Mouse (Mus musculus) heart, adult 2 months (tissue): Measurements from ENCODE around the gene Ddx3x. TPM values are rescaled to one million over a fixed set of nuclear protein-coding genes. Genes with fewer than 3 reads are reported as not detected.
A peak's percentile ranks its signal among the peaks of the same experiment; 100 is the strongest.

Experiments
- DNase-seq, 2 experiments: peaks; one replicate each; pipeline ENCODE4 v3.0.0; 2021
- H3K27ac ChIP-seq: fragments of 200-600 bp; 2 replicates; pipeline ENCODE4 v1.8.1; 2022
- H3K27me3 ChIP-seq: fragments of 200-500 bp; 2 replicates; pipeline ENCODE4 v1.6.1; 2012; ENCODE audit warnings: mild to moderate bottlenecking, low read length, inconsistent platforms, mixed read lengths; ENCODE audit not compliant: control insufficient read depth, insufficient read depth
- H3K36me3 ChIP-seq: fragments of 200-500 bp; 2 replicates; pipeline ENCODE4 v1.6.1; 2012; ENCODE audit warnings: low read length, inconsistent platforms; ENCODE audit not compliant: control insufficient read depth, insufficient read depth
- H3K4me1 ChIP-seq: fragments of 200-500 bp; 2 replicates; pipeline ENCODE4 v1.6.1; 2011; ENCODE audit warnings: low read length; ENCODE audit not compliant: control insufficient read depth, insufficient read depth
- H3K4me3 ChIP-seq: fragments of 200-600 bp; 2 replicates; pipeline ENCODE4 v1.8.1; 2022
- H3K79me2 ChIP-seq: fragments of 200-500 bp; replicated peaks from 2 replicates; pipeline ENCODE4 v1.6.1; 2012; ENCODE audit warnings: mild to moderate bottlenecking, inconsistent platforms, low read length, moderate library complexity, mixed read lengths; ENCODE audit not compliant: control insufficient read depth, insufficient read depth
- H3K9ac ChIP-seq: fragments of 200-500 bp; 2 replicates; pipeline ENCODE4 v1.6.1; 2012; ENCODE audit warnings: low read depth, mild to moderate bottlenecking, control low read depth, inconsistent platforms, low read length, mixed read lengths
- CTCF ChIP-seq: fragments of 200-600 bp; IDR thresholded peaks from 2 replicates; pipeline ENCODE4 v1.8.1; 2022; ENCODE audit warnings: antibody characterized with exemption, mild to moderate bottlenecking, moderate library complexity
- EP300 ChIP-seq: fragments of 200-500 bp; IDR thresholded peaks from 2 replicates; pipeline ENCODE4 v1.6.1; 2011; ENCODE audit warnings: low read depth, low read length, control low read depth; ENCODE audit not compliant: insufficient read depth
- POLR2A ChIP-seq: fragments of 200-500 bp; IDR thresholded peaks from 2 replicates; pipeline ENCODE4 v1.6.1; 2011; ENCODE audit warnings: mild to moderate bottlenecking, low read depth, low read length, control low read depth; ENCODE audit not compliant: insufficient read depth
- WGBS: fragments of 180-500 bp; shearing (Covaris S2); methylation state at CpG from one replicate; pipeline ENCODE4 v1.1.7; 2018; 5-methylcytosine and 5-hydroxymethylcytosine counted together
- intact Hi-C: fragments of 180-260 bp; cut with DNase I; formaldehyde crosslinking; loops from one replicate; pipeline ENCODE4 v1.15.1; 2025
- polyA plus RNA-seq: library from polyadenylated mRNA; depleted of rRNA; stranded (reverse); fragments of >200 nt; gene quantifications from 2 replicates; pipeline ENCODE4 v1.2.3, GENCODE M21; 2012
- total RNA-seq, 2 experiments: library from RNA; stranded (reverse); gene quantifications; 2 replicates each; pipeline ENCODE4 v1.2.3; 2021

The Ddx3x gene
- total and polyA plus RNA-seq, 3 experiments: 21.9 to 176 (median 142) TPM

GRCm38 (mm10) chrX:13239455-13239854 is 41.3 kb upstream of the Ddx3x start:
- Histone ChIP-seq H3K4me3 (no peak overlapping the region), H3K79me2 (no peaks in the 10 kb centered on the region), H3K4me1 (no peaks in the 10 kb centered on the region; the same call in 1 of the 2 replicates), H3K36me3 (no peaks in the 10 kb centered on the region), H3K9ac (no peak overlapping the region), H3K27me3 (no peaks in the 10 kb centered on the region), H3K27ac (no peak overlapping the region)
- TF ChIP-seq POLR2A (no peak), CTCF (no peak), EP300 (no peak)
- DNase-seq: no peak
- intact Hi-C loops: no loop called here
- 87% methylated on average over 6 of the region's 6 CpGs for WGBS

- H3K27ac ChIP-seq: peak overlapping the region; percentile 86; the same call in 1 of the 2 replicates
- no peaks in the 10 kb centered on the region for H3K79me2 ChIP-seq
- no peaks in the 10 kb centered on the region for H3K27me3 ChIP-seq
- TF ChIP-seq CTCF: no peak
- no peak for TF ChIP-seq EP300
- TF ChIP-seq POLR2A: no peak
- H3K9ac ChIP-seq: no peak overlapping the region
- H3K4me3 ChIP-seq: no peak overlapping the region
- WGBS: 42% methylated on average over 11 of the region's 11 CpGs
- no peaks in the 10 kb centered on the region for H3K36me3 ChIP-seq
- no peak for DNase-seq
- H3K4me1 ChIP-seq: peaks cover 5% of the 10 kb centered on the region
- intact Hi-C loops: loop anchor here (10.0 kb wide), 1 partner anchor 604 kb away; no protein-coding TSS in a partner anchor
Observed at GRCm38 (mm10) chrX:13240646-13241425, 39.9 kb upstream of the Ddx3x start.

DNA sequence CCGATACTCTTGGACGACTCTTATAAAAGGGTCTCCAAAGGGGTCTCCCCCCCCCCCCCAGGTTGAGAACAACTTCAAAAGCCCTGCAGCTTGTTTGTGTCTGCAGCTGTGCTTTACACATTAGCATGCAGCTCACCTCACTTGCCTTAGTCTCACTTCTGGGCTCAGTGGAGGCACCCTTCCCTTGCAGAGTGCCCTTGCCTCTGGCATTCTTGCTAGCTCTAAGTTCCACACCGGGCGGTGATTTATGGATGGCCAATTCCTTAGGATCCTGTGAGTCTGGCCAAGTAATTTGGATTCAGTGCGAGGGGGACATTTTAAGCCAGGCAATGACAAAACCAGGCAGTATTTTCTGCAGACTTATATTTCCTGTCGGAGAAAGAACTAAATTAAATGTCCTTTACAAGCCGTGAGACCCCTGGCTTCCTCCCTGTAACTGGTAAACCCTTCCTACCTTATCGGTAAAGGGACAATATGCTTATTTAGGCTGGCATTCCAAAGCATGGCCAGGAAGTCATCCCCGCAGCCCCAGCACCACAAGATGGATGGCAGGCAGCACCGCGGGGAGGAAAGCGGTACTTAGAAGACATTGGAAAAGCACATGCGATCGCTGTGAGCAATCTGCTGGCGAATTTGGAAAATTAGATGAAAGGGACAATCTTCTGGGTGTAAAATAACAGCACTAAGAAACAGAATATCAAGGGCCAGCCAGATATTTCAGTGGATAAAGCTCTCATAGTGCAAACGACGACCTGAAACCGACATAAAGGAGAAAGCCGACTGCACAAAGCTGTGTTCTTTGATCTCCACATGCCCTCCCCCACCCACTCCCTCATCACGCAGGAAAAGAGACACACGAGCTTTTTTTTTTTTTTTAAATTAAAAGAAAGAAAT is 39.1 kb upstream of the Ddx3x start:
- Histone ChIP-seq H3K36me3 (no peaks in the 10 kb centered on the region), H3K27ac (peak overlapping the region; percentile 86), H3K9ac (peak overlapping the region; percentile 65), H3K4me3 (peak overlapping the region; percentile 56), H3K4me1 (peaks cover 6% of the 10 kb centered on the region), H3K79me2 (no peaks in the 10 kb centered on the region), H3K27me3 (no peaks in the 10 kb centered on the region)
- 11% methylated on average over 21 of the region's 21 CpGs for WGBS
- TF ChIP-seq CTCF (no peak), EP300 (no peak), POLR2A (no peak)
- intact Hi-C loops: loop anchor here (2.0 to 10.0 kb wide), 3 partner anchors 39 to 603 kb away; partner anchors contain the start of gene Ddx3x
- no peak for DNase-seq

GRCm38 (mm10) chrX:13242320-13243096 is 38.3 kb upstream of the Ddx3x start:
- DNase-seq: peak; percentile 87 to 91
- H3K27me3 ChIP-seq: no peaks in the 10 kb centered on the region
- H3K4me1 ChIP-seq: peaks cover 6% of the 10 kb centered on the region
- no peaks in the 10 kb centered on the region for H3K36me3 ChIP-seq
- peak overlapping the region; percentile 65 for H3K9ac ChIP-seq
- peak overlapping the region; percentile 56 for H3K4me3 ChIP-seq
- no peak for TF ChIP-seq CTCF
- TF ChIP-seq EP300: peak; percentile 62; the same call in 1 of the 2 replicates
- peak; percentile 96 for TF ChIP-seq POLR2A
- peak overlapping the region; percentile 86 for H3K27ac ChIP-seq
- 15% methylated on average over 24 of the region's 24 CpGs for WGBS
- H3K79me2 ChIP-seq: no peaks in the 10 kb centered on the region
- intact Hi-C loops: loop anchor here (2.0 to 10.0 kb wide), 3 partner anchors 38 to 602 kb away; partner anchors contain the start of gene Ddx3x
